Mouse (Mus musculus) retina, adult 2 months (tissue): ENCODE data around the gene Ctsd.
"Not testable (repeated sequence)": the region's sequence is repeated elsewhere in the genome, so short reads cannot be mapped to it uniquely, and the experiment has no call there.

Source experiments
- DNase-seq: peaks from one replicate; pipeline ENCODE4 v3.0.0-alpha.2; 2012; ENCODE audit warnings: low read depth, low spot score

The Ctsd gene

DNA sequence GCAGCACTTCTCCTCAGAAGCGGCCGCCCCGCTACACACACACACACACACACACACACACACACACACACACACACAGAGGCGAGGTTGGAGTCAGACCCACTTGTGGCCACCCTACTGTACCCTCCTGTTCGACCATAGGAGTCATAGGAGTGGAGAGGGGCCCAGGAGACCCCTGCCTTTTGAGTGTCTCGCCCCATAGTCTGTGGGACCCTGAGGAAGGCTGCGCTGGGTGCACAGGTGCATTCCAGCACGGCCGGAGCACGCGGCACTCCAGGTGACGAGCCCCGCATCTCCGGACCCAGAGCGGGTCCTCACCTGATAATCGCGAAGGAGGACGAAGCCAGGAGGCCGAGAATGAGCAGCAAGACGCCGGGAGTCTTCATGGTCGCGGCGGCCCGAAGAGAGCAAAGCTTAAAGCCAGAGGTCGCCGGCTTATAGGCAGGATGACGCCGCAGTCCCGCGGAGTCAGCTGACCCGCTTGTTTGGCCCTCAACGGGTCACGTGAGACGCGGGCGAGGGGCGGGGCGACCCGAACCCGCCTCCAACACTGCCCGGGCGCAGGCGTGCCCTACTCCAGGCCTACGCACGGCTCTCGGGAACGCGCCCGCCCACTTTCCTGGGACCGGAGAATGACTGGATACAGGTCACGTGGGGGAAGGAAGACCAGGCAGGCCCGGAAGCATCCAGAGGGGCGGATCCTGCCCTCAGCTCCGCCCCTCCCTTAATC, at the start of gene Ctsd:
Gene Ctsd (minus strand): TSS at position 620 of the 730 bp plus-strand sequence.
- peak; percentile 88 for DNase-seq

DNA sequence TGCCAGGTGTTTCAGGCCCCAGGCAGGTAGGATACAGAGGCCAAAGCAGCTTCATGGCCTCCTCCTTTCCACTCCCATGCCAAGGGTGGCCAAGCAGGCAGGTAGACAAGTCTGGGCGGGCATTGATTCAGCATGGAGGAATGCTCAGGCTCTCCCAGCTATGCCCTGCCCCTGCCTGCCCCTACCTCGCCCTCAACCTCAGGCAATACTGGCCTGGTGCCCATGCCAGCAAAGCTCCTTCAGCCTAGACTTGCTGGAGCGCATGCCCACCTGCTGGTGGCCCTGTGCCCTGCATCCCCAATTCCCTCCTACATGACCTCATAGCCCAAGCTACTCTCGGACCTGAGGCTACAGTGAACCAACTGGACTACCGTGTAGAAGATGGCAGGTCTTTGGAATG, 49.5 kb upstream of the Ctsd start:
- DNase-seq: no peak

DNA sequence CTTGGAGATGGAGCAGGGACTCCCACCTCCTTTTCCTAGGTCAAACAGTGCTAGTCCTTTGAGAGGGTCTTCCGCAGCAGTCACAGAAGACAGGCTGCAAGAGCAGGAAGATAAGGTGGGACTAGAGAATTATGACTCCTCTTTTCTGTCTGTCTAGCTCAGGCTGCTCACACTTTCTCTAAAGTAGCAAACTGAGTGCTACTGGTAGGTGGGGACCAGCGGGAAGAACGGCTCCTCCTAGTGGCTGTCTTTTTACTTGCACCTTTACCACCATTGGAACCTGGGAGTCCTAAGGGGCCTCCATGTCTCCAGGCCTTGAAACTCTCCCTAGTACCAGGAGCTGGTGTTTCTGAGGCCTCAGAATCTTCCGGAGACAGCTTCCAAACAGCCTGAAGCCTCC, 47.7 kb upstream of the Ctsd start:
- DNase-seq: peak; percentile 29

DNA sequence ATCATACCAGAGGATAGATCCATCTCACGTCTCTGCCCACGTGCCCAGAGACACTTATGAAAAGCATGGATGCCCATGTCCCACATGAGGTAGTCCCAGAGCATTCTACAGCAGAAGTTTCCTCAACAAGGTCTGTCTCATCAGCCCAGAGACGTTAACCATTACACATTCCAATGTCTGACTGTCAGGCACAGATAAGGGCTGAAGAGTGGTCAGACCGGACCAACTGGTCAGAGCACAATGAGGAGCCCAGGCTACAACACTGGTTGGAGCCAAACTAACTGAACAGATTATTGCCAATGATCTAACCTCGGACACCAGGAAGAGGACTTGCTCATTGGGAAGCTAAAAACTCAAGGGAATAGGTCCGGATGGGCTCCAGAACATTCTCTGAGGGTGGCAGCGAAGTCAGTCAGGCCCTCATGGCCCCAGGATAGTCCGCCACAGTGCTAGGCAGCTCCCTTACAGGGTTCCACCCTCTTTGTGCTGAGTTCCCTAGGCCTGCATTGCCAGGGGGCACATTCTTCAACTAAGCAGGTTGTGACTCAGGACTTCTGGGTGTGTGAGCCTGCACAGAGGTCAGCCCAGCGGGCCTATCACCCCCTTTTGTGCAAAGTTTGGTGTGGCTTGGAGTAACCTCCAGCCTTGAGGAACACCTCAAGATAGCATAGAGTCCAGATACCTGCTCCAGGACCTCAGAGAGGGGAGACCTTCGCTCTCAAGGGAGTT, 46.5 kb upstream of the Ctsd start, which contains the start of gene Syt8:
Gene Syt8 (plus strand): TSS at position 714 of the 729 bp plus-strand sequence.
- no peak for DNase-seq

GRCm38 (mm10) chr7:142433623-142434022, 45.8 kb upstream of the Ctsd start:
- no peak for DNase-seq

- no peak for DNase-seq
Observed at GRCm38 (mm10) chr7:142431106-142431505, 43.3 kb upstream of the Ctsd start.

- no peak for DNase-seq
Observed at GRCm38 (mm10) chr7:142430160-142430678, 42.4 kb upstream of the Ctsd start.

- no peak for DNase-seq
Observed at GRCm38 (mm10) chr7:142428213-142428612, 40.4 kb upstream of the Ctsd start.

- peak; percentile 11 for DNase-seq
Observed at GRCm38 (mm10) chr7:142425641-142426213, 37.9 kb upstream of the Ctsd start.

DNA sequence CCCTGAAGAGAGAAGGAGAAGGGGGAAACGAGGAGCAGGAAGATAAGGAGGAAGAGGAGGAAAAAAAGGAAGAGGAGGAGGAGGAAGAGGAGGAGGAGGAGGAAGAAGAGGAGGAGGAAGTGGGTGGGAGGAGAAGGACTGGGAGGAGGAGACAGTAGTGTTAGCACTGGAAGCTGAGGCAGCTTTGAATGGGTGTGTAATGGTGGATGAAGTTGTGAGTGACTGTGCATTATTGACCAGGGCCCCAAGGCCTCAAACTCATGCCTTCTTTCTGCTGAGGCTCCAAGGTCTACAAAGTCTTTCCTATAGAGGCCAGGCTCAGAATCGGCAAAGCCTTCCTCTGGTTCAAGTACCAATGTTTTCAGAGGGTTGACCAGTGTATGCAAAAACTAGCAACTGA, 34.0 kb upstream of the Ctsd start:
- DNase-seq: no peak

DNA sequence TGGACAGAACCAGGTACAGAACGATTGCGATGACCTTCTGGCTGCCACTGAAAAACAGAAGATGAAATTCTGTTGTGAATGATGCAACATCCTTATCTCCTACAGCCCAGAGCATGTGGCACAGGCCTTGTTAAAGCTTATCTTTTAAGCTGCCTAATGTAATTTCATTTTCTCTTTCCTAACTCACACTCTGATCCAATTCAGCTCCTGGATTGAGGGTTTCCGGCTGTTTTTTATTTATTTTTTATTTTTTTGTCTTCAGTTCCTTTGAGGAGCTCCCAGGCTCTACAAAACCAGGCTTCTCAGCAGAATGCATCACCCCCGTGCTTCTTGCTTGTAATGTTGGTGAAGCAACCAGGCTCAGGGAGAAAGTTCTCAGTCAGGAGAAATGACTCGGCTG, 32.0 kb upstream of the Ctsd start:
- no peak for DNase-seq

- DNase-seq: no peak
Observed at GRCm38 (mm10) chr7:142418679-142419078, 30.8 kb upstream of the Ctsd start.

GRCm38 (mm10) chr7:142418027-142418426, 30.2 kb upstream of the Ctsd start:
- DNase-seq: no peak

- DNase-seq: no peak
Observed at GRCm38 (mm10) chr7:142416225-142416624, 28.4 kb upstream of the Ctsd start.

- DNase-seq: no peak
Observed at GRCm38 (mm10) chr7:142415314-142415713, 27.5 kb upstream of the Ctsd start.

DNA sequence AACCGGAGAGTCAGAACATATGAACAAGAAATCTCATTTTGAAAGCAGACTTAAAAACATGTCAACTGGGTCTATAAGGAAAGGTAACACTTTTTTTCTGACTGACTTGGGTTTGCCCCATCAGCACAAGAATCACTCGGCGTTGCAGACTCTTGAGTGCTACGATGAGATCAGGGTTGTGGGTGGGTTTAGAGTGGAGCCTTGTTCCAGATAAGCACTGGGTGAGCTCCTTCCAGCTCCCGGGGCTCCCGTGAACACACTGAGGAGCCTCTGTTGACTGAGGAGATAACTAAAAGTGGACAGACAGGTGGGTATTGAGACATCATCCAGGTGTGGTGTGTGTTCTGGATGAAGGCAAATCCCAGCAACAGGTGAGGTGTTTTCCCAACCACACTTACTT, 25.4 kb upstream of the Ctsd start:
- DNase-seq: no peak

DNA sequence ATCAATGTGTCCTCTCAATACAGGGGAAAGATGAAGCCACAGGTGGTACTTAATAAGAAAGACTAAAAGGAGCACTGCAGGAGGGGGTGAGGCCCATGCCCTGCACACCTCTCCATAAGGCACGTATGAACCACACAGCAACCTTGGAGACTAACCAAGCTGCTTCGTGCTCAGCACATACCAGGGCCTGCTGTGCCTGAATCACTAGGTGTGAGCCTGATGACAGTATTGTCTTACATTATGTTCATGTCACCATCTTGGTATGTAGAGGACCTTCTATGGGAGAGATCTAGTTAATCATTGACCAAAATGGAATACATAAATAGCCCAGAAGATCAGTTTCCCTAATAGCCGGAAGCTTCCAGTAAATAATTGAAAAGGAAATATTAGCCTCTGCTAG, 21.8 kb upstream of the Ctsd start:
- no peak for DNase-seq

DNA sequence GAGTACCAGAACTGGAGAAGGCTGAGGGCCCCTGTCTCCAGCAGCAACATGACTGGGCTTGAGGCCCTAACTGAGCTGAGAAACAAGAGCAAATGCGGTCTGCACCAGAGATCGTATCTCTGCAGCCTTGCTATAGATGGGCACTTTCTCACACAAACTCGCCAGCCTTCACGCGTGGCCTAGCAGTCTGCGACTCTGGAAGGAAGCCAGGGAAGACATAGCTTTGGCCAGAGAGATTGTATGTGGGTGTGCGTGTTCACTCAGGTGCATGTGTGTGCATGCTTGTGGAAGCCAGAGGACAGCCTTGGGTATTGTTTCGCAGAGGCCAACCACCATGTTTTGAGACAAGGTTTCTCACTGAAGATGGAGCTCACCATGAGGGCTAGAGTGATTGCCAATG, 20.8 kb upstream of the Ctsd start:
- DNase-seq: no peak

- no peak for DNase-seq
Observed at GRCm38 (mm10) chr7:142407935-142408334, 20.1 kb upstream of the Ctsd start.

- DNase-seq: not testable (repeated sequence)
Observed at GRCm38 (mm10) chr7:142405134-142405533, 17.3 kb upstream of the Ctsd start.

DNA sequence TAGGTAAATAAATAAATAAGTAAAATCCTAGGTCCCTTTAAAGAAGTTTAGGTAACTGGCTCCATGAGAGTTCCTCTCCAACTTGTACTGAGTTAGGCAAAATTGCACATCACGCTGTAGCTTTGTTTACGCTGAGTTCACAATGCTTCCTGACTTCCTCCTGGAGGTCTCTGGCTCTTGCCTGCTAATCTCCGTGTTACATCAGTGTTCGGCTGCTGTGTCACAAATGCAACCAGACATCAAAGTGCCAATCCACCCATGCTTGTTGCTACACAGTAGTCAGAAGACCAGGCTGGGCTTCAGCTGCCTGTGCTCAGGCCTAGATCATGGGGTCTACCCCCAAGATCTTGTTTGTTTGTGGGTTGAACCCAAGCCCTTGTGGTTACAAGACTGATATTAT, 15.8 kb upstream of the Ctsd start:
- no peak for DNase-seq

DNA sequence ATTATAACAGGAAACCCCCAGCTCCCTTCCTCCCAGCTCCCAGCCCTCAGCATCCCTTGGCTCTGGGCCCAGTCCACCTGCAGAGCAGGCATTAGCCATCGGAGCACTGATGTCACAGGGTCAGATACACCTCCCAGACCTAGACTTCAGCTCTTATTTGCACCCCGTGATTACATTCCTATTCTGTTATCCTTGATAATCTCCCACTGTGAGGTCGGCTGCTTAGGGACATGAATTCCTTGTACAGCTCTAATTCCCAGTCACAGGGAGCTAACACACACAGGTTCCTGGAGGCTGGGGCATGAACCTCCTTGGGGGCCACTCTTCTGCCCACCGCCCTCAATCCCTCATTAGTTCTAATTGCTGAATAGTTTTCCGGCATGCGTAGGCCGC, 12.9 kb upstream of the Ctsd start:
- DNase-seq: peak; percentile 20
